Mouse (Mus musculus): ENCODE results near the gene Hivep3.

GRCm38 (mm10) chr4:119901556-119902491 is 168.2 kb downstream of the Hivep3 start:
- TF ChIP-seq CTCF (IDR thresholded peaks at IDR 0.05; ENCODE audit: insufficient read depth, low read length) = no peak
- no peak for TF ChIP-seq POLR2A (IDR thresholded peaks at IDR 0.05; ENCODE audit: borderline replicate concordance, extremely low read depth, low read depth, low read length)

Data from lung, adult 2 months (tissue).